Mouse (Mus musculus): ENCODE measurements around the gene Gstcd. TPM values are rescaled to one million over a fixed set of nuclear protein-coding genes. Genes with fewer than 3 reads are reported as not detected.

The Gstcd gene
- 1 to 10 TPM; 6.9 to 7.8 TPM for total RNA-seq (2023)

DNA sequence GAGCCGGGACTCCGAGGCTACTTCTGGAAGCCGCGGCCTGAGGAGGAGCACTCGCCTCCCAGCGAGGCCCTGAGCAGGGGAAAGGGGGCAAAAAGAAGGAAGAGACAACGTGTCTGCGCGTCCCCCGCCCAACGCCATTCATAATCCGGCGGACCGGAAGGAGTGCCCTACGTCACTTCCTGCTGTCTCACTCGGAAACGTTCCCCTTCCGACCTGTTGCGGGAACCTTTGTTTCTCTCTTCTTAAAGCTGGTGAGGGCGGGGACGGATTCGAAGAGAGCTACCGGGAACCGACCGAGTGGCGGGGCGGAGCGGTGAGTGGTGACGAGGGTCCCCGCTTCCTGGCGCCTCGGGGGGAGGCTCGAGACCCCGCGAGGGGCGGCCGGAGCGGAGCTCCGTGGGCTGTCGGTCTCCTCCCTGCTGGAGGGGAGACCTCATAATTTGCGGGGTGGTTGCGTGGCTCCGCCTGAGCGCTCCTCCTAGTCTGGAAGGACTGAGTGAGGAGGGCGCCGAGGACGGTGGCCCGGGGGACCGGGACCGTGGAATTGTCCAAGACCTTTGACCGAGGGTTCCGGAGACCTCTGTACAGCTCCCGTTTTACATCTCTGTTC is at the start of gene Gstcd, which contains the start of gene Ints12:
TSS of gene Gstcd (minus strand) at position 370 of the 610 bp plus-strand sequence.
TSS of gene Ints12 (plus strand) at position 177 of the 610 bp plus-strand sequence.

GRCm38 (mm10) chr3:132949791-132950528 is 141.9 kb downstream of the Gstcd start, which contains the start of gene Npnt:
Gene Npnt (minus strand): TSS chr3:132950291.

Other genes with a start within 250 kb of the Gstcd start
- gene Npnt, start 141.7 kb downstream of the Gstcd start, total RNA-seq (2023): under 1 TPM in 1 of 2 experiments, not detected in 1; 0.21 TPM
- gene Ints12, start 193 bp downstream of the Gstcd start, total RNA-seq (2023): 10 to 100 TPM; 27.8 to 30.2 TPM
- not detected for gene Arhgef38, start 142.9 kb upstream of the Gstcd start, total RNA-seq (2023)
- gene Ppa2, start 218.1 kb upstream of the Gstcd start, total RNA-seq (2023): 10 to 100 TPM; 15.7 to 18.0 TPM